Mouse (Mus musculus) testis, adult 2 months (tissue): ENCODE results near the gene Srbd1. TPM values are rescaled to one million over a fixed set of nuclear protein-coding genes. Genes with fewer than 3 reads are reported as not detected.

ENCODE experiments used
- H3K27ac ChIP-seq: fragments of 200-500 bp; 2 replicates; pipeline ENCODE4 v1.5.1; 2012; ENCODE audit warnings: low read depth, low read length; ENCODE audit not compliant: control insufficient read depth, insufficient read depth
- H3K27me3 ChIP-seq: fragments of 200-500 bp; 2 replicates; pipeline ENCODE4 v1.6.1; 2012; ENCODE audit warnings: mild to moderate bottlenecking, low read length, moderate library complexity; ENCODE audit not compliant: control insufficient read depth, insufficient read depth
- H3K36me3 ChIP-seq: fragments of 200-500 bp; 2 replicates; pipeline ENCODE4 v1.6.1; 2012; ENCODE audit warnings: mild to moderate bottlenecking, low read length; ENCODE audit not compliant: control insufficient read depth, insufficient read depth
- H3K4me1 ChIP-seq: fragments of 200-500 bp; 2 replicates; pipeline ENCODE4 v1.6.1; 2012; ENCODE audit warnings: low read length; ENCODE audit not compliant: control insufficient read depth, insufficient read depth
- H3K4me3 ChIP-seq: fragments of 200-500 bp; 2 replicates; pipeline ENCODE4 v1.5.1; 2012; ENCODE audit warnings: low read depth, mild to moderate bottlenecking, low read length, moderate library complexity, mixed read lengths; ENCODE audit not compliant: control insufficient read depth
- CTCF ChIP-seq: fragments of 200-500 bp; IDR thresholded peaks from 2 replicates; pipeline ENCODE4 v1.5.1; 2012; ENCODE audit warnings: low read depth, mild to moderate bottlenecking, inconsistent platforms, low read length, moderate library complexity; ENCODE audit not compliant: control insufficient read depth, insufficient read depth, insufficient replicate concordance
- POLR2A ChIP-seq: fragments of 200-500 bp; IDR thresholded peaks from 2 replicates; pipeline ENCODE4 v1.6.1; 2012; ENCODE audit warnings: low read depth, mild to moderate bottlenecking, inconsistent platforms, low read length, moderate library complexity; ENCODE audit not compliant: control insufficient read depth
- polyA plus RNA-seq: library from polyadenylated mRNA; depleted of rRNA; stranded (reverse); fragments of >200 nt; gene quantifications from 2 replicates; pipeline ENCODE4 v1.2.3, GENCODE M21; 2012

Gene Srbd1
- polyA plus RNA-seq, 1 experiment = 2.5 TPM

DNA sequence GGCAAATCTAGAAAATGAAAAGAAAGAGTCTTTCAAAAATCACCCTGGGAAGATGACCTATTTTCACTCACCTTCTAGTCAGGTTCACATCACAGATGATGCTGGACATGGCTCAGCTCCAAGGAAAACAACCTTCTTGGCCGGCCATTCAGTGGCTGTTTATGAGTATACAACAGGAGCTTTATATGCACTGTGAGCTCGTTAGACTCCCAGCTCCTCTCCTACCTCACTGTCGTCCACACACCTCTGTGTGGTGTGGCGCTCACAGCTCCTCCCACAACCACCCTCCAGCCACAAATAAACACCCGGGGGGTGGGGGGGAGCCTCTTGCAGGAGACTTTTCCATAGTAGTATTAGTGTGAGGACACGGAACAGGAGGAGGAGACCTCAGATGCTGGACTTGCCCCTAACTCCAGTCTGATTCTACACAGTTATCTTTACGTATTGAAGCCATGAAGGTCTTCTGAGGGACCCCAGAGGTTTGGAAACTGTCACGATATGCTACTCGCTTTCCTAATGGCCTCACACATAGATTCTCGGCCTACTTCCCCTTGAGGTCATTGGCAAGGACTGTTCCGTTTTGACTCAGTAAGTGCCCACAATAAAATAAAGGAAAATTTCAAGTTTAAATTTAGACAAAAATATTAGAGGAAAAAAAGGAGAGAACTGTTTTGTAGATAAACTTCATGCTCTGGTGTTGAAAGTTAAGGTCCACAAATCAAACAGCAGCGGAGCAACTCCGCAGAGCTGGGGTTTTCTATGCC lies 104.6 kb downstream of the Srbd1 start:
- Histone ChIP-seq H3K4me1 (no peaks in the 10 kb centered on the region), H3K27ac (no peak overlapping the region), H3K27me3 (no peaks in the 10 kb centered on the region), H3K36me3 (no peaks in the 10 kb centered on the region), H3K4me3 (no peak overlapping the region)
- TF ChIP-seq CTCF = no peak
- no peak for TF ChIP-seq POLR2A

- TF ChIP-seq POLR2A (no peak), CTCF (no peak)
- no peak overlapping the region for H3K27ac ChIP-seq
- no peak overlapping the region for H3K4me3 ChIP-seq
- no peaks in the 10 kb centered on the region for H3K27me3 ChIP-seq
- H3K36me3 ChIP-seq = no peaks in the 10 kb centered on the region
- no peaks in the 10 kb centered on the region for H3K4me1 ChIP-seq
These were observed 105.2 kb downstream of the Srbd1 start for GRCm38 (mm10) chr17:86039741-86040140.

GRCm38 (mm10) chr17:86038211-86038648 lies 106.7 kb downstream of the Srbd1 start:
- Histone ChIP-seq H3K27ac (no peak overlapping the region), H3K4me3 (no peak overlapping the region), H3K4me1 (no peaks in the 10 kb centered on the region), H3K27me3 (no peaks in the 10 kb centered on the region), H3K36me3 (no peaks in the 10 kb centered on the region)
- TF ChIP-seq POLR2A (no peak), CTCF (no peak)

GRCm38 (mm10) chr17:86035576-86035975 lies 109.4 kb downstream of the Srbd1 start:
- Histone ChIP-seq H3K4me3 (no peak overlapping the region), H3K27me3 (no peaks in the 10 kb centered on the region), H3K27ac (no peak overlapping the region), H3K4me1 (no peaks in the 10 kb centered on the region), H3K36me3 (no peaks in the 10 kb centered on the region)
- no peak for TF ChIP-seq POLR2A
- no peak for TF ChIP-seq CTCF

GRCm38 (mm10) chr17:86035146-86035545 lies 109.8 kb downstream of the Srbd1 start:
- no peaks in the 10 kb centered on the region for H3K4me1 ChIP-seq
- no peak for TF ChIP-seq CTCF
- TF ChIP-seq POLR2A = no peak
- no peak overlapping the region for H3K27ac ChIP-seq
- H3K27me3 ChIP-seq = no peaks in the 10 kb centered on the region
- no peaks in the 10 kb centered on the region for H3K36me3 ChIP-seq
- no peak overlapping the region for H3K4me3 ChIP-seq

DNA sequence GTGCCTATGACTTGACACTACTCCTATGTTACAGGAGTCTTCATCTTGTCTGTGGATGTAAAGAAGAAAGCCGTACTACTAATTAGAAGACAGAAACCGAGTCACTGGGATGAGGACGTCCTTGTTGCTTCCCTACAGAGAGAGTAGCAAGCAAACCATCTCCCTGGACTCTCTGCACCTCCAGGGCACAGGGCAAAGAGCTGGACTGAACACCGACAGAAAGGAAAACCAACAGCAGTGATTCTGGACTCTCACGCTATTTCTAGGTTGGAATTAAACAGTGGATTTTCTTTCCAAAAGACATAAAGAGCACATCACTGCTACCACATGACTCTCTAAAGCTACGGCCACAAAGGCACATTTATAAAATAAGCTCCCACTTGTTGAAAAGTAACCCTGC lies 110.3 kb downstream of the Srbd1 start:
- Histone ChIP-seq H3K4me3 (no peak overlapping the region), H3K27ac (no peak overlapping the region), H3K4me1 (no peaks in the 10 kb centered on the region), H3K27me3 (no peaks in the 10 kb centered on the region), H3K36me3 (no peaks in the 10 kb centered on the region)
- TF ChIP-seq POLR2A (no peak), CTCF (no peak)

DNA sequence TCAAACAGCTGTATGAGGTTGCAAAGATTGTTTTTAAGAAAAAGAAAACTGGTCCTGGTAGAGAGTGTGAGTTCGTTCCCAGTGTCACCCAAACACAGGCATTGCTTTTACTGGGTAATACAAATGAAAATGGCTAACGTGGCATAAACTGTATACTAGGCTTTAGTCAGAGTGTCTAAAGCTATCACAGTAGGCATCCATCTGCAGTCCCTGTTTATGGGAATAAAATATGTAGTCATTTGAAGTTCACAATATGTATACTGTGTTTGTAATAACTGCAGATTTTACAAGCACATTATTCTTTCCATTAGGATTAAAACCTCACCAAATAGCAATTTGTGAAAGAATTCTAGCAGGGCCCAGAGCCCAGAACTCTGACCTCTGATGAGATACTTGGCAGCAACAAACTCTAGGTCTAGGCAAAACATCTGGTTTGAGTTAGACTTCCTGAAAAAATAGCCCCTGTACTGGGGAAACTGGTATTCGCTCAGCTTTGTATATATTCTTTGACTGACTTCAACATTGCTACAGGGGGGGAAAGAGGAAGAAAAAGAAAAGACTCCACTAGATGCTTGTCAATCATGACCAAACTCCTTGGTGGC lies 112.8 kb downstream of the Srbd1 start:
- Histone ChIP-seq H3K36me3 (no peaks in the 10 kb centered on the region), H3K4me1 (no peaks in the 10 kb centered on the region), H3K27ac (no peak overlapping the region), H3K27me3 (no peaks in the 10 kb centered on the region), H3K4me3 (no peak overlapping the region)
- TF ChIP-seq POLR2A = no peak
- no peak for TF ChIP-seq CTCF
